Mouse (Mus musculus): ENCODE measurements around the gene Gp1bb.

Gene Gp1bb

GRCm38 (mm10) chr16:18598006-18598405 lies 24.2 kb downstream of the Gp1bb start:
- no peak for DNase-seq

GRCm38 (mm10) chr16:18596255-18596654 lies 25.9 kb downstream of the Gp1bb start:
- no peak for DNase-seq

- no peak for DNase-seq
These were observed 28.3 kb downstream of the Gp1bb start for GRCm38 (mm10) chr16:18593930-18594329.

- peak; percentile 72 to 75 for DNase-seq
These were observed 30.9 kb downstream of the Gp1bb start for GRCm38 (mm10) chr16:18591047-18592018.

- DNase-seq, result peak in 1 of 2 experiments; percentile 51
These were observed 32.1 kb downstream of the Gp1bb start, which contains the start of gene Tbx1 for GRCm38 (mm10) chr16:18589804-18590790. Tbx1 (minus strand) TSS chr16:18590671.

- no peak for DNase-seq
These were observed 33.1 kb downstream of the Gp1bb start for GRCm38 (mm10) chr16:18589080-18589621.

GRCm38 (mm10) chr16:18588738-18589055 lies 33.5 kb downstream of the Gp1bb start:
- DNase-seq, result no peak

GRCm38 (mm10) chr16:18587847-18588737 lies 34.1 kb downstream of the Gp1bb start:
- peak in 1 of 2 experiments; percentile 46 for DNase-seq

GRCm38 (mm10) chr16:18586906-18587546 lies 35.2 kb downstream of the Gp1bb start:
- DNase-seq, result no peak

GRCm38 (mm10) chr16:18586076-18586905 lies 35.9 kb downstream of the Gp1bb start:
- peak; percentile 38 to 54 for DNase-seq

GRCm38 (mm10) chr16:18585676-18586075 lies 36.5 kb downstream of the Gp1bb start:
- DNase-seq, result peak in 1 of 2 experiments; percentile 26

GRCm38 (mm10) chr16:18584901-18585510 lies 37.2 kb downstream of the Gp1bb start:
- no peak for DNase-seq

GRCm38 (mm10) chr16:18583673-18584357 lies 38.4 kb downstream of the Gp1bb start:
- no peak for DNase-seq

- no peak for DNase-seq
These were observed 39.0 kb downstream of the Gp1bb start for GRCm38 (mm10) chr16:18583169-18583568.

- DNase-seq, result no peak
These were observed 39.6 kb downstream of the Gp1bb start for GRCm38 (mm10) chr16:18582426-18583148.

GRCm38 (mm10) chr16:18581623-18582205 lies 40.5 kb downstream of the Gp1bb start:
- DNase-seq, result peak; percentile 40 to 48

GRCm38 (mm10) chr16:18581050-18581622 lies 41.1 kb downstream of the Gp1bb start:
- DNase-seq, result peak in 1 of 2 experiments; percentile 29

GRCm38 (mm10) chr16:18580389-18580788 lies 41.8 kb downstream of the Gp1bb start:
- DNase-seq, result peak; percentile 33 to 45

Data from kidney, postnatal 4 days (tissue).